Mouse (Mus musculus): ENCODE results near the gene Tldc1.

DNA sequence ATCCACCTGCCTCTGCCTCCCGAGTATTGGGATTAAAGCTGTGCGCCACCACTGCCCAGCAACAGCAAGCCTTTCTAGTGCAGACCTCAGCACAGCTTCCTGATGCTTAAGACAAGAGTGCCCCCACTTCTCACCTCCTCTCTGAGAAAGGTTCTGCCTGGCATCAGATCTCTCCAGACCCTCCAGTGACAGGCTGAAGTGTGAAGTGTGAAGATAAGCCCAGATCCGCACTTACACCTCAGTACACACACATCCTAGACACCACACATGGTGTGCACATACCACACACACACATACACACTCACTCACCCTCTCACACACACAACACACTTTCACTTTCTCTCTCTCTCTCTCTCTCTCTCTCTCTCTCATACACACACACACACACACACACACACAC is 8.7 kb upstream of the Tldc1 start:
- TF ChIP-seq CTCF (IDR thresholded peaks at IDR 0.05; ENCODE audit: insufficient read depth, low read length), result no peak
- no peak for TF ChIP-seq POLR2A (IDR thresholded peaks at IDR 0.05; ENCODE audit: borderline replicate concordance, extremely low read depth, low read depth, low read length)

Measured in lung, adult 2 months (tissue).